In genomic region chr2:32628729-32629128, GRCm38 (mm10) we compare ENCODE assay signal across 8 mouse cellular contexts. TPM values are rescaled to one million over a fixed set of nuclear protein-coding genes. Genes with fewer than 3 reads are reported as not detected.
DNase-seq lines count a peak whose midpoint lies in the region; ATAC-seq and TF ChIP-seq lines count a peak whose summit lies in the region.

No protein-coding gene starts in this region.

- WGBS in embryonic facial prominence, embryonic 10.5 days = 49% methylated on average over 5 of the region's 5 CpGs
- 35% methylated on average over 5 of the region's 5 CpGs for WGBS in heart, embryonic 10.5 days
- 34% methylated on average over 5 of the region's 5 CpGs for WGBS in kidney, postnatal 0 days
- 13% methylated on average over 5 of the region's 5 CpGs for WGBS in lung, embryonic 15.5 days
- 92% methylated on average over 5 of the region's 5 CpGs for WGBS in thymus, adult 2 months

- H3K4me2 ChIP-seq in kidney, postnatal 0 days (ENCODE audit: low read length) = peak overlapping the region; percentile 21
- H3K4me2 ChIP-seq in lung, embryonic 15.5 days = peak overlapping the region; percentile 42

- peak overlapping the region; percentile 81 for H3K27ac ChIP-seq in embryonic facial prominence, embryonic 10.5 days (replicated peaks)
- peak overlapping the region; percentile 91 for H3K27ac ChIP-seq in heart, embryonic 10.5 days
- peak overlapping the region; percentile 1; the same call in 1 of the 2 replicates for H3K27ac ChIP-seq in kidney, postnatal 0 days
- H3K27ac ChIP-seq in lung, embryonic 15.5 days = peak overlapping the region; percentile 85
- no peak overlapping the region for H3K27ac ChIP-seq in thymus, adult 2 months (ENCODE audit: control insufficient read depth, insufficient read depth, low read length)

- no peak for TF ChIP-seq CTCF in kidney, postnatal 0 days (IDR thresholded peaks at IDR 0.05; ENCODE audit: low read depth)
- TF ChIP-seq CTCF in thymus, adult 2 months (IDR thresholded peaks at IDR 0.05; ENCODE audit: borderline replicate concordance, control insufficient read depth, extremely low read depth, insufficient read depth, low read length, poor library complexity) = no peak

- no peak for TF ChIP-seq POLR2A in thymus, adult 2 months (IDR thresholded peaks at IDR 0.05; ENCODE audit: control insufficient read depth, extremely low read depth, insufficient read depth, low read length, poor library complexity)

- no peaks in the 10 kb centered on the region for H3K9me3 ChIP-seq in embryonic facial prominence, embryonic 10.5 days
- H3K9me3 ChIP-seq in heart, embryonic 10.5 days = no peaks in the 10 kb centered on the region
- H3K9me3 ChIP-seq in kidney, postnatal 0 days (replicated peaks; ENCODE audit: low read length) = no peaks in the 10 kb centered on the region
- no peaks in the 10 kb centered on the region for H3K9me3 ChIP-seq in lung, embryonic 15.5 days

- peaks cover 96% of the 10 kb centered on the region for H3K4me1 ChIP-seq in embryonic facial prominence, embryonic 10.5 days
- H3K4me1 ChIP-seq in heart, embryonic 10.5 days = peaks cover 83% of the 10 kb centered on the region
- H3K4me1 ChIP-seq in kidney, postnatal 0 days (replicated peaks; ENCODE audit: insufficient read depth, low read length) = peaks cover 29% of the 10 kb centered on the region
- peaks cover 69% of the 10 kb centered on the region for H3K4me1 ChIP-seq in lung, embryonic 15.5 days
- no peaks in the 10 kb centered on the region for H3K4me1 ChIP-seq in thymus, adult 2 months (replicated peaks; ENCODE audit: control insufficient read depth, insufficient read depth, low read length)

- peak overlapping the region; percentile 14; the same call in 1 of the 2 replicates for H3K9ac ChIP-seq in kidney, postnatal 0 days (ENCODE audit: low read depth, low read length)
- no peak overlapping the region for H3K9ac ChIP-seq in lung, embryonic 15.5 days

- no peaks in the 10 kb centered on the region; the same call in 1 of the 2 replicates for H3K36me3 ChIP-seq in embryonic facial prominence, embryonic 10.5 days (replicated peaks)
- H3K36me3 ChIP-seq in heart, embryonic 10.5 days = peaks cover 37% of the 10 kb centered on the region
- no peaks in the 10 kb centered on the region for H3K36me3 ChIP-seq in kidney, postnatal 0 days (ENCODE audit: insufficient read depth, low read length)
- no peaks in the 10 kb centered on the region for H3K36me3 ChIP-seq in lung, embryonic 15.5 days
- H3K36me3 ChIP-seq in thymus, adult 2 months (ENCODE audit: control insufficient read depth, insufficient read depth, low read length) = no peaks in the 10 kb centered on the region

- DNase-seq in ovary, postnatal 14 days (ENCODE audit: low spot score) = peak; percentile 63
- DNase-seq in ovary, adult 18-20 months (ENCODE audit: low spot score) = no peak
- DNase-seq in embryonic facial prominence, embryonic 10.5 days (ENCODE audit: low spot score) = no peak
- DNase-seq in heart, embryonic 10.5 days (ENCODE audit: low spot score) = no peak
- no peak for DNase-seq in kidney, postnatal 0 days (ENCODE audit: low spot score)
- DNase-seq in right cerebral cortex, postnatal 4 days = peak; percentile 67
- DNase-seq in thymus, adult 2 months = no peak

- H3K27me3 ChIP-seq in embryonic facial prominence, embryonic 10.5 days (replicated peaks; ENCODE audit: low read depth, poor library complexity, severe bottlenecking) = no peaks in the 10 kb centered on the region
- H3K27me3 ChIP-seq in heart, embryonic 10.5 days (ENCODE audit: insufficient read depth, poor library complexity, severe bottlenecking) = no peaks in the 10 kb centered on the region
- H3K27me3 ChIP-seq in kidney, postnatal 0 days (ENCODE audit: insufficient read depth, low read length) = no peaks in the 10 kb centered on the region
- no peaks in the 10 kb centered on the region for H3K27me3 ChIP-seq in lung, embryonic 15.5 days
- no peaks in the 10 kb centered on the region for H3K27me3 ChIP-seq in thymus, adult 2 months (ENCODE audit: control insufficient read depth, insufficient read depth, low read length)

- no peak for ATAC-seq in kidney, postnatal 0 days (replicated peaks; ENCODE audit: low FRiP score, low read depth)
- peak; percentile 43 for ATAC-seq in lung, embryonic 15.5 days (ENCODE audit: borderline replicate concordance, extremely low read depth, low FRiP score, low TSS enrichment)

- H3K4me3 ChIP-seq in embryonic facial prominence, embryonic 10.5 days = peak overlapping the region; percentile 33; the same call in 1 of the 2 replicates
- H3K4me3 ChIP-seq in heart, embryonic 10.5 days = peak overlapping the region; percentile 53
- no peak overlapping the region for H3K4me3 ChIP-seq in kidney, postnatal 0 days (replicated peaks; ENCODE audit: low read depth, low read length)
- H3K4me3 ChIP-seq in lung, embryonic 15.5 days = no peak overlapping the region
- no peak overlapping the region for H3K4me3 ChIP-seq in thymus, adult 2 months (ENCODE audit: control insufficient read depth, insufficient read depth, low read length)

RNA-seq across cellular contexts. Expression of gene Ak1, which starts 7.2 kb away (rescaled TPM):
- 20.5 and 24.7 TPM in 2 replicates for polyA plus RNA-seq in embryonic facial prominence, embryonic 10.5 days (2016; fragmentation: Nextera tagmentation; extraction: Ambion mirVana)
- 179 and 305 TPM in 2 replicates for polyA plus RNA-seq in heart, embryonic 10.5 days (2016; fragmentation: Nextera tagmentation; extraction: Ambion mirVana)
- 38.7 and 41.6 TPM in 2 replicates for polyA plus RNA-seq in kidney, postnatal 0 days (2015; fragmentation: Nextera tagmentation; extraction: Ambion mirVana)
- 53.6 and 60.6 TPM in 2 replicates for polyA plus RNA-seq in lung, embryonic 15.5 days (2015; fragmentation: Nextera tagmentation; extraction: Ambion mirVana)
- 3.6 and 23.5 TPM in 2 replicates for polyA plus RNA-seq in thymus, adult 2 months (2012; rRNA removed)

RNA-seq across cellular contexts. Expression of gene Eng, which starts 17.7 kb away (rescaled TPM):
- polyA plus RNA-seq in embryonic facial prominence, embryonic 10.5 days (2016; fragmentation: Nextera tagmentation; extraction: Ambion mirVana) = 23.7 and 25.5 TPM in 2 replicates
- polyA plus RNA-seq in heart, embryonic 10.5 days (2016; fragmentation: Nextera tagmentation; extraction: Ambion mirVana) = 87.1 and 149 TPM in 2 replicates
- 71.6 and 76.3 TPM in 2 replicates for polyA plus RNA-seq in kidney, postnatal 0 days (2015; fragmentation: Nextera tagmentation; extraction: Ambion mirVana)
- 102 and 107 TPM in 2 replicates for polyA plus RNA-seq in lung, embryonic 15.5 days (2015; fragmentation: Nextera tagmentation; extraction: Ambion mirVana)
- polyA plus RNA-seq in thymus, adult 2 months (2012; rRNA removed) = 62.1 and 66.1 TPM in 2 replicates

RNA-seq across cellular contexts. Expression of gene St6galnac6, which starts 29.2 kb away (rescaled TPM):
- 17.1 and 17.3 TPM in 2 replicates for polyA plus RNA-seq in embryonic facial prominence, embryonic 10.5 days (2016; fragmentation: Nextera tagmentation; extraction: Ambion mirVana)
- polyA plus RNA-seq in heart, embryonic 10.5 days (2016; fragmentation: Nextera tagmentation; extraction: Ambion mirVana) = 25.1 and 28.4 TPM in 2 replicates
- 13.7 and 15.3 TPM in 2 replicates for polyA plus RNA-seq in kidney, postnatal 0 days (2015; fragmentation: Nextera tagmentation; extraction: Ambion mirVana)
- polyA plus RNA-seq in lung, embryonic 15.5 days (2015; fragmentation: Nextera tagmentation; extraction: Ambion mirVana) = 25.0 and 26.2 TPM in 2 replicates
- 18.1 and 25.9 TPM in 2 replicates for polyA plus RNA-seq in thymus, adult 2 months (2012; rRNA removed)

RNA-seq across cellular contexts. Expression of gene St6galnac4, which starts 41.8 kb away (rescaled TPM):
- 25.1 and 26.4 TPM in 2 replicates for polyA plus RNA-seq in embryonic facial prominence, embryonic 10.5 days (2016; fragmentation: Nextera tagmentation; extraction: Ambion mirVana)
- polyA plus RNA-seq in heart, embryonic 10.5 days (2016; fragmentation: Nextera tagmentation; extraction: Ambion mirVana) = 39.8 and 49.0 TPM in 2 replicates
- 15.8 and 18.1 TPM in 2 replicates for polyA plus RNA-seq in kidney, postnatal 0 days (2015; fragmentation: Nextera tagmentation; extraction: Ambion mirVana)
- 25.9 and 26.1 TPM in 2 replicates for polyA plus RNA-seq in lung, embryonic 15.5 days (2015; fragmentation: Nextera tagmentation; extraction: Ambion mirVana)
- polyA plus RNA-seq in thymus, adult 2 months (2012; rRNA removed) = 29.3 and 34.1 TPM in 2 replicates

RNA-seq across cellular contexts. Expression of gene 9430097D07Rik, which starts 53.2 kb away (rescaled TPM):
- 0.11 TPM in 2 replicates for polyA plus RNA-seq in embryonic facial prominence, embryonic 10.5 days (2016; fragmentation: Nextera tagmentation; extraction: Ambion mirVana)
- polyA plus RNA-seq in heart, embryonic 10.5 days (2016; fragmentation: Nextera tagmentation; extraction: Ambion mirVana) = 0.09 and 0.15 TPM in 2 replicates
- polyA plus RNA-seq in kidney, postnatal 0 days (2015; fragmentation: Nextera tagmentation; extraction: Ambion mirVana) = 0.08 TPM in 1 of 2 replicates, not detected in the other
- polyA plus RNA-seq in lung, embryonic 15.5 days (2015; fragmentation: Nextera tagmentation; extraction: Ambion mirVana) = 0.29 TPM in 1 of 2 replicates, not detected in the other
- not detected in 2 replicates for polyA plus RNA-seq in thymus, adult 2 months (2012; rRNA removed)

Comparison
In these comparisons a context has a peak if more than half of its experiments do, and no peak if none do; other contexts are left out.
1. DNase-seq: peak in ovary, postnatal 14 days (single experiment) and right cerebral cortex, postnatal 4 days (single experiment); none in ovary, adult 18-20 months (single experiment), embryonic facial prominence, embryonic 10.5 days (single experiment), heart, embryonic 10.5 days (single experiment), kidney, postnatal 0 days (single experiment) and thymus, adult 2 months (single experiment).
2. H3K4me3 ChIP-seq: peak in embryonic facial prominence, embryonic 10.5 days (single experiment) and heart, embryonic 10.5 days (single experiment); none in kidney, postnatal 0 days (single experiment), lung, embryonic 15.5 days (single experiment) and thymus, adult 2 months (single experiment).